Mouse (Mus musculus) cerebellum, adult 8-10 months (tissue): ENCODE measurements around the gene Akap17b.

ENCODE experiments used
- DNase-seq: peaks from one replicate; pipeline ENCODE4 v3.0.0; 2022

Akap17b gene

GRCm38 (mm10) chrX:36586629-36587303 lies 58.4 kb downstream of the Akap17b start:
- DNase-seq, result no peak

DNA sequence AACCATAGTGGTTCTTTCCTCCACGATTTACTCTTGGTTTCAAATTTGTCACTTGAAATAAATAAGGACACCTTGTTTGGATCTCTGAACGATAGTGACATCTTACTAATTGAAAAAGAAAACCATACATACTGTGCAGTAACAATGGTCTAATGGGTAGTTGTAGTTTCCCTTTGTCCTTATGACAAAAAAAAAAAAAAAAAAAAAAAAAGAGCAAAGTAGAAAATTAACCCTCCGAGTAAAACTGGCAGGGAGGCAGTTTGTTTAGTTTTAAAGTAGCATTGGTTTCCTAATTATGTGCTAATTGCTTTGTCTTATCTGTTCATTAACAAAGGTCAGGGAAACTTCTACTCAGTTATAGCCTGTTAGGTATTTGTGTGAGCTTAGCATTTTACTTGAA lies 83.1 kb downstream of the Akap17b start:
- DNase-seq, result no peak

GRCm38 (mm10) chrX:36561650-36562049 lies 83.5 kb downstream of the Akap17b start:
- DNase-seq, result peak; percentile 52

DNA sequence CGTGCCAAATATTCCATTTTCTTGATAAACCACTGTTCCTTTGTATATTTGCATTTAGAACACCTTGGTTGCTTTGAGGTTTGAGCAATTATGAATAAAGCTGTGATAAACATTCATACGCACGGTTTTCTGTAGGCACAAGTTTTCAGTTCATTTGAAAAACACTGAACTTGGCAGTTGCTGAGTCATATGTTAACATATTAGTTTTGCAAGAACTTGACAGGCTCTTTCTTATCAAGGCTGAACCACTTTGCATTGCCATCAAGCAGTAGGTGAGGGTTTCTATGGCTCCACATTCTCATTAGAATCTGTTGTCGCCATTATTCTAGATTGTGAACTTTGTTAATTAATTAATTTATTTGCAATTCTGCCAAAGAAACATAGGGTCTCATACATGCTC lies 85.0 kb downstream of the Akap17b start:
- no peak for DNase-seq
